Mouse (Mus musculus) right cerebral cortex, postnatal 14 days (tissue): ENCODE measurements at regions not wholly inside any gene's neighbourhood (a gene's known extent, or its start where the extent isn't known, plus 50 kb on each side); places are given as distances from the start of the nearest gene placed in this dataset.
A peak's percentile ranks its signal among the peaks of the same experiment; 100 is the strongest.

Experiments used
- DNase-seq: peaks from one replicate; pipeline ENCODE4 v3.0.0; 2022

DNA sequence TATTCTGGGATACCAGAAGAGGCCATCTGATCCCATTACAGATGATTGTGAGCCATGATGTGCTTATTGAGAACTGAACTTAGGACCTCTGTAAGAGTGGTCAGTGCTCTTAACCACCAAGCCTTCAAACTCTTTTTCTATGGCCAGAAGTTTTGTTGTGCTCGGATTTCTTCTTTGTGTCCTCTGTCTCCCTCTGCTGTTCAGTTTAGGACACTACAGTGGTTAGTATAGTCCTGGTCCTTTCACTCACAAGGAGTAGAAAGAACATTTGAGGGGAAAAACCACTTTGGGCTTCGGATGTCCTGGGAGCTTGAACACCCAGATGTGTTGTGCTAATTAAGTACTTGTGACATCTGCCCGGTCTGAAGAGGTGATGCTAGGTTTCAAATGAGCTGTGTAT lies 310.4 kb upstream of the Stxbp6 start:
- DNase-seq, result peak; percentile 7
